Mouse (Mus musculus): Measurements from ENCODE around the gene Zfand6.

Gene Zfand6

DNA sequence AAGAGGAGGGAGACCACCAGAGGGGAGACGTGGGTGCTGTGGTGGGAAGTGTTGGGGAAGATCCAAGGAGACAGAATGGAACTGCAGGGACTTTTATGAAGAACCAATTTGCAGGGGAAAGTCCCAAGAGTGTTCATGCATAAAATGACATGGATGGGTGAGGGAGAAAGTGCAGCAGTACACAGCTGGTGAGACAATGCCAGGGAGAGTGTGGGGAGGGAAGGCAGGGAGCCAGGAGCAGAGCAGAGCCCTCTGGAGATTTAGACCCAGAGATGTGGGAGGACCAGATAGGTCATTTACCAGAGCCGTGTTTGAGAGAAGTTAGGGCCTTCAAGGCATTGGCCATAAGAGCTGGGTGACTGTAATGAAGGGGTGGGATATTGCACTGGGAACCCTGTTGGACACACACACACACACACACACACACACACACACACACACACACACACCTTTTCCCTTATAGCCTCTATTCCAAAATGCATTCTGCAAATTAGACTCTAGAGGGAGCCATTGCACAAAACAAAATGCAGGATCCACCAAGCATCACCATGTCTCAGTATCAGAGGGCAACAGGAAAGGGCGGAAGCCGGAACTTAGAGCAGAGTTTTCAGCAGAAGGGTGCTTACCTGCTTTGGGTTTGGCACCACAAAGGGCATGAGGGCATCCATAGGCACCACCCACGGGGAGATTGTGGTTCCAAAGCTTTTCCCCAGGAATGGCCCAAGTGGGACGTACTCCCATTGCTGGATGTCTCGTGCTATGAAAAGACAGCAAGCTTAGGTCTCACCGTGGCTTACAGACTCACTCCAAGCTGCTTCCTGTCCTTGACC is 95.5 kb downstream of the Zfand6 start:
- peak; percentile 88 for DNase-seq (ENCODE audit: low read depth)

DNA sequence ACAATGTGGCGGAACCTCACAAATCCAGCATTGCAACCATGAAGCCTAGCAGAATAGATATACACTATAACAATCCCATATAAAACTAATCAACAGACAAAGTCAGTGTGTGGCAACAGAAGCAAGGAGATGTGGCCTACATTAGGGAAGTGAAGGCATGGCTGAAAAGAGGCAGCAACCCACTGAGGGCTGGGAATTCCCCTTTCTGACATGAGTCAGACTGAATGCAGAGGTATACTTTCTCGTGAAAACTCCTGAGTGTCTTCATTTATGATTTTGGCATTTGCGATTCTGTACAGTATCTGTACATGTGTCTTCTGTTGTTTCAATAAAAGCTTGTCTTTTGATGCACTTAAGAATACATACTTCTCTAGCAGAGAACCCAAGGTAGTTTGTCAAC is 98.4 kb downstream of the Zfand6 start:
- DNase-seq (ENCODE audit: low read depth), result no peak

DNA sequence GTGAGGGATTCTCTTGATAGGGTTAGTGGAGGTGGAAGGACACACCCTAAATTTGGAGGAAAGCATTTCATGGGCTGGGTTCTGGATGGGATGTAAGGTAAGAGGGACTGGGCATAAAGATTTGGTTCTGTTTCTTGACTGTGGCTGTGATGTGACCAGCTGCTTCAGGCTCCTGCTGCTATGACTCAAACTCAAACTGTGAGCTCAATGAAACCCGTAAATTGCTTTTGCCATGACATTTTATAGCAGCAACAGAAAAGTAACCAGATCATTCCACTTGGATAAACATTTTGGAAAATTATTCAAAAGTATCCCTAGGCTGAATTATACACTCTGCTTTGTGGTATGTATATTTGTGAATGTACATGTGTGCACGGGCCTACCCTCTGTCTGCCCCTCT is 99.1 kb downstream of the Zfand6 start:
- DNase-seq (ENCODE audit: low read depth), result no peak

DNA sequence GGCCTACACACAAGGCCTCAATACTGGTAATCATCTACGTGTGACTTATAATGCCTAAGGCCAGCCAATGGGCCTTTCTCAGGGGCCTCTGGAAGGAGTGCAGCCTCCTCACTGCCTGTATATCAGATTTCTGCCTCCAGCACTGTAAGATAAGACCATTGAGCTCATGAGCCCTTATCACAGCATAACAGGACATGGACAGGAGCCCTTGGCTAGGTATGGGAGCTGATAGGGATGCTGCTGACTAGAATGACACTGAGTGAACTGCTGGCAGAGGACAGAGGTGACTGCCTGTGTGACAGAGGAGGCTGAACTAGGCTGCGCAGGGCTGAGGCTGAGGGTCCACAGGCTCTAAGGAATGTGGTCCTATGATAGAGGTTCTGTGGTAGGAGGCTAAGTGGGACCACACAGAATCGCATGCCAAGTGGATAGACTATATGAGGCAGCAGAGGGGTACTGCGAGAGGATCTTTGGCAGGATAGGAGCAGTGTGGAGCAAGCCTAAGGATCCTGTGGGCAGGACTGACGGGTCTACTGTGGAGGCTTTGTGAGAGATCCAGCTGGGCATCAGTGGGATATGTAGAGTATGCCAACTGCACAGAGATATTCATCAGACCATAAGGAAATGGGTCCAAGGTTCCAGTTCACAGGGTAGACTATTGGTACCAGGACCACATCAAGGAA is 102.5 kb downstream of the Zfand6 start:
- no peak for DNase-seq (ENCODE audit: low read depth)

DNA sequence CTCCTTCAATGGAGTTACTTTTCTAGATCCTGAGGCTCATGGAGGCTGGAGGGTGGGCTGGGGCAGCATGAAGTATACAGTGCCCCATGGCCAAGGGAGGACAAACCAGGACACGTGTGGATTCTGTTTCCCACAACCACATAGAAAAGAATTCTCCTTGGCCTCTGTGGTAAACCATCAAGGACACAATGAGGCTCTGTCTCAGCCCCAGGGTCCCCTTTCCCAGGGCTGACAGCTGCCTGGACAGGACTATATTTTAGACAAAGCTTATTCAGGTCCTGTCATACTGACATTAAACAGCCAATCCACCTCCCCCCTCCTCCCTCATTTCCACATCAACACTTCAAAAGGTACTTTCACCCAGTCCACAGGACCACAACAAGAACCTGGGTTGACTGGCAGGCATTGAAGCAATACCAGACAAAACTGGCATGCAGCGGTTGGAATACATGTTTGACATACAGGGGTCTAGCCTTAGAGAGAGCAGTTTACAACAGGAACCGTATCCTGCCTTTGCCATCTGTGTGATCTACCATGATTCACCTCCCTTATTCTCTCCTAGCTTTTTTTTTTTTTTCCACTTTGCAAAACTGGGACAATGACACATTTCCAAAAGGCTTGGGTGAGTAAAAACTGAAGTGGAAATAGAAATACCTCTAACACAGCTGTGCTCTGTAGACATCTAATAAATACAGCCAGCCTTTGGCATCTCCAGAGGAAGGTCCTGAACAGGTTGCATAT is 103.2 kb downstream of the Zfand6 start:
- no peak for DNase-seq (ENCODE audit: low read depth)

DNA sequence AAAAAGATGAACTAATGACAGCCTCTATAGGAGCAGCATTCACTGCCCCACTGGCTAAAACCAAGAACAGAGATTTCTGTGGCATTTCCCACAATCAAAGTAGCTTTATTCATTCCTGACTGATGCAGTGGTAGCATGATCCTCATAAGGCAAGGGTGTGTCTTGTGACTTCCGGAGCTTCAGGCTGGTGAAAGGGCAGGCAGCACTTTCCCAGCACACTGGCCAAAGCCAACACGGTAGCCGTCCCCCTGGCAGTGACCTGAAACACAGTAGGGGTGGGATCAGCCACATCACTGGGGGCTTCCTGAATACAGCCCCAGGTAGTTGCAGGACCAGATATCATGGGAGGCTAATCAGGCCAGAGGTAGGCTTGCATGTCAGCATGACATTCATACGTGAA is 104.7 kb downstream of the Zfand6 start:
- DNase-seq (ENCODE audit: low read depth), result no peak

DNA sequence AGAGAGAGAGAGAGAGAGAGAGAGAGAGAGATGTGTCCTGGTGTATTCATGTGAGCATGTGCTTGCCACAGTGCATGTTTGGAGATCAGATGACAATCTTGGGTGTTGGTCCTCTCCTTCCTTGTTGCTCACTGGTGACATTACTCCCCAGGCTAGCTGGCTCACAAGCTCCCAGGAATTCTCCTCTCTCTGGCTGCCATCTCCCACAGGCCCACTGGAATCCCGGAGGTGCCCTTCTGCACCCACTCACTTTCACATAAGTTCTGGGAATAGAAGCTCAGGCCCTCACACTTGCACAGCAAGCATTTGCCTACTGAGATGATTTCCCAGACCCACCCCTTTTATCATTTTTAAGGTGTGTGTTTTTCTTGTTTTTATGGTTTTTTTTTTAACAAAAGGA is 110.0 kb downstream of the Zfand6 start:
- DNase-seq (ENCODE audit: low read depth), result no peak

DNA sequence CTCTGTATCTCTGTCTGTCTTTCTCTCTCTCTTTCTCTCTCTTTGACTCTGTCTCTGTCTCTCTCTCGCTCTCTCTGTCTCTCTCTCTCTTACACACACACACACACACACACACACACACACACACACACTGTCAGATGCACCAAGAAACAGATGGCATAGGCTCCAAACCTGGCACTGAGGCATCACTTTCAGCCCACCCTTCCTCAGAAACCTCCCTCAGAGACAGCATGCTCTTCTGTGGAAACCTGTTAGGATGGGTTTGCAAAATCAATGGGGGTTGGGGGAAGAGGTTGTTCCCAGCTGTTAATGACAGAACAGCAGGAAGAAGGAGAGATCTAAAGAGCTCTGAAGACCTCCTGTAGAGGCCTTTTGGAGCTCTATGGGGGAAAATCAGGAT is 110.9 kb downstream of the Zfand6 start:
- no peak for DNase-seq (ENCODE audit: low read depth)

DNA sequence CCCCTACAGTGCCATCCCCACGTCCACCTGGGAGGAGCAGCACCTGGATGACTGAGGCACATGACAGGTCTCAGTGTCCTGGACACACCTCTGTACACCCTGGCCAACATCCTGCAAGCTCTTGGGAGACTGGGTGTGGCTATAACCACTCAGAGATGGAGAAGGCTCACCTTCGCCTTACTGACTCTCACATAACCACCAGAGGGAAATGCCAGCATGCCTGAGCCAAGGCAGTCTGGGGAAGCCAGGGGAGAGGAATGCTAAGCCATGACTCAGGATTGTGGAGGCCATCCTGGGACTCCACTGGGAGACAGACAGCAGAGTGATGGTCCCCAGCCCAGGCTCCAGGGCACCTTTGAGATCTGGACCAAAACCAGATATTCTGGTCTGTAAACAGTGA is 112.7 kb downstream of the Zfand6 start:
- DNase-seq (ENCODE audit: low read depth), result no peak

DNA sequence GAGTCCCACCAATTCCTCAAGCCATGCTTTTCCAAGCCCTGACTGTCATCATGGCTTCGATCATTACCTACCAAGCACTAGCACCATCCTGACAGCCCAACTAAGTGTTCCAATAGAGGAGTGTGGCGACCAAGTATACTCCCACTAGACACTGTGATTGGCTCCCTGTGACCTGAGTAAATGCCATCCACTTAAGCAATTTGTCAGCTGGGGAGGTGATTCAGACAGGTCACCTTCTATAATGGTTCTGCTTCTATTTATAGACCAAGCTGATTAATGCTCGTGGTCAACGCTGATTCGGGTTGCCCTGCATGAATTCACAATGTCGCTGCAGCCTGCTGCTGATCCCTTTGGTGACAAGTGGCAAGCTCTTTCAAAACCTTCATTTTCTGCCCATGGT is 123.6 kb downstream of the Zfand6 start:
- no peak for DNase-seq (ENCODE audit: low read depth)

DNA sequence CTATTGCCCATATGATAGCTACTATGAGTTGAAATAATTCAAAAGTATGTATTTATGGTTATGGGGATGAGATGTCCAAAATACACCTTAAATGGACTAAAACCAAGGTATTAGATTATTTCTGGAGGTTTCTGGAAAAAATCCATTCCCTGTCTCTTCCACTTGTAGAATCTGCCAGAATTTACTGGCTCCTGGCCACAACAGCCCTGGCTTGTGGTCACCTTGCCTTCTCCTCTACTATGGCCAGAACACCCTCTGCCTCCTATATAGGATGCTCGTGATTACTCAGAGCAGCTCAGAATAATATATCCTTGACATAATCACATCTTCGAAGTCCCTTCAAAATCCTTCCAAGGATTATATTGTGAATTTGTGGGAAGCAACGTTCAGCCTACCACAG is 125.5 kb downstream of the Zfand6 start:
- no peak for DNase-seq (ENCODE audit: low read depth)
